Mouse (Mus musculus): Measurements from ENCODE around the gene Tmem269.

Gene Tmem269

GRCm38 (mm10) chr4:119238661-119239060 lies 20.6 kb upstream of the Tmem269 start:
- no peak for DNase-seq (ENCODE audit: low spot score in 2 of 2)

GRCm38 (mm10) chr4:119234348-119234747 lies 16.3 kb upstream of the Tmem269 start:
- DNase-seq (ENCODE audit: low spot score in 2 of 2) = no peak

GRCm38 (mm10) chr4:119233256-119233901 lies 15.4 kb upstream of the Tmem269 start:
- DNase-seq (ENCODE audit: low spot score in 2 of 2) = peak in 1 of 2 experiments; percentile 47

GRCm38 (mm10) chr4:119232410-119233255 lies 14.6 kb upstream of the Tmem269 start, which contains the start of the genes AU022252 and P3h1:
Gene AU022252 (minus strand): TSS chr4:119232712.
Gene P3h1 (plus strand): TSS chr4:119232915.
- DNase-seq (ENCODE audit: low spot score in 2 of 2) = peak; percentile 97 to 98

- DNase-seq (ENCODE audit: low spot score in 2 of 2) = no peak
Measured at GRCm38 (mm10) chr4:119226751-119227150, 8.7 kb upstream of the Tmem269 start.

GRCm38 (mm10) chr4:119225719-119226118 lies 7.7 kb upstream of the Tmem269 start:
- DNase-seq (ENCODE audit: low spot score in 2 of 2) = no peak

- DNase-seq (ENCODE audit: low spot score in 2 of 2) = no peak
Measured at GRCm38 (mm10) chr4:119224534-119224933, 6.5 kb upstream of the Tmem269 start.

GRCm38 (mm10) chr4:119223696-119224095 lies 5.7 kb upstream of the Tmem269 start:
- DNase-seq (ENCODE audit: low spot score in 2 of 2) = no peak

GRCm38 (mm10) chr4:119216667-119217066 lies 1.4 kb downstream of the Tmem269 start:
- no peak for DNase-seq (ENCODE audit: low spot score in 2 of 2)

- DNase-seq (ENCODE audit: low spot score in 2 of 2) = peak; percentile 20 to 49
Measured at GRCm38 (mm10) chr4:119204672-119205071, 13.3 kb downstream of the Tmem269 start.

GRCm38 (mm10) chr4:119198105-119198504 lies 19.9 kb downstream of the Tmem269 start:
- DNase-seq (ENCODE audit: low spot score in 2 of 2) = no peak

GRCm38 (mm10) chr4:119195582-119196320 lies 22.3 kb downstream of the Tmem269 start:
- DNase-seq (ENCODE audit: low spot score in 2 of 2) = no peak

- DNase-seq (ENCODE audit: low spot score in 2 of 2) = peak; percentile 57 to 75
Measured at GRCm38 (mm10) chr4:119194909-119195581, 23.0 kb downstream of the Tmem269 start, which contains the start of gene Svbp. Gene Svbp (plus strand): TSS chr4:119195306.

- no peak for DNase-seq (ENCODE audit: low spot score in 2 of 2)
Measured at GRCm38 (mm10) chr4:119192757-119193156, 25.3 kb downstream of the Tmem269 start.

GRCm38 (mm10) chr4:119191273-119191672 lies 26.7 kb downstream of the Tmem269 start:
- DNase-seq (ENCODE audit: low spot score in 2 of 2) = no peak

- DNase-seq (ENCODE audit: low spot score in 2 of 2) = no peak
Measured at GRCm38 (mm10) chr4:119190618-119191017, 27.4 kb downstream of the Tmem269 start.

- no peak for DNase-seq (ENCODE audit: low spot score in 2 of 2)
Measured at GRCm38 (mm10) chr4:119189864-119190263, 28.2 kb downstream of the Tmem269 start, which contains the start of gene Ermap. Gene Ermap (minus strand): TSS chr4:119190011.

GRCm38 (mm10) chr4:119189392-119189791 lies 28.6 kb downstream of the Tmem269 start:
- DNase-seq (ENCODE audit: low spot score in 2 of 2) = no peak

- DNase-seq (ENCODE audit: low spot score in 2 of 2) = no peak
Measured at GRCm38 (mm10) chr4:119188060-119188785, 29.8 kb downstream of the Tmem269 start.

GRCm38 (mm10) chr4:119185771-119186170 lies 32.2 kb downstream of the Tmem269 start:
- DNase-seq (ENCODE audit: low spot score in 2 of 2) = no peak

- no peak for DNase-seq (ENCODE audit: low spot score in 2 of 2)
Measured at GRCm38 (mm10) chr4:119183525-119183924, 34.5 kb downstream of the Tmem269 start.

Data from frontal cortex, postnatal 14 days (tissue).